Mouse (Mus musculus) forebrain, embryonic 11.5 days (tissue): ENCODE measurements around the gene Kif28. TPM values are rescaled to one million over a fixed set of nuclear protein-coding genes. Genes with fewer than 3 reads are reported as not detected.

ENCODE experiments used
- ATAC-seq: fragments of 200-750 bp; cut with Nextera tagmentation; replicated peaks from 2 replicates; pipeline ENCODE4 v1.8.0; 2017; ENCODE audit warnings: moderate TSS enrichment; ENCODE audit not compliant: low FRiP score
- DNase-seq: peaks from one replicate; pipeline ENCODE4 v3.0.0-alpha.2; 2017; ENCODE audit warnings: low spot score
- H3K27ac ChIP-seq: fragments of 300-500 bp; sonication (generic); 2 replicates; pipeline ENCODE4 v1.5.1; 2014; ENCODE audit warnings: low read depth, low read length
- H3K27me3 ChIP-seq: fragments of 300-500 bp; sonication (generic); 2 replicates; pipeline ENCODE4 v1.6.1; 2014; ENCODE audit warnings: mild to moderate bottlenecking, low read length, mixed read lengths; ENCODE audit not compliant: control insufficient read depth, insufficient read depth
- H3K36me3 ChIP-seq: fragments of 300-500 bp; sonication (generic); 2 replicates; pipeline ENCODE4 v1.6.1; 2014; ENCODE audit warnings: mild to moderate bottlenecking, low read length, moderate library complexity, mixed read lengths; ENCODE audit not compliant: control insufficient read depth, insufficient read depth
- H3K4me1 ChIP-seq: fragments of 300-500 bp; sonication (generic); replicated peaks from 2 replicates; pipeline ENCODE4 v1.6.1; 2014; ENCODE audit warnings: low read length, mixed read lengths; ENCODE audit not compliant: control insufficient read depth, insufficient read depth
- H3K4me2 ChIP-seq: fragments of 300-500 bp; sonication (generic); 2 replicates; pipeline ENCODE4 v1.6.1; 2014; ENCODE audit warnings: low read depth, mild to moderate bottlenecking, low read length, moderate library complexity, mixed read lengths; ENCODE audit not compliant: severe bottlenecking
- H3K4me3 ChIP-seq: fragments of 300-500 bp; sonication (generic); 2 replicates; pipeline ENCODE4 v1.5.1; 2014; ENCODE audit warnings: low read depth, low read length
- H3K9ac ChIP-seq: fragments of 300-500 bp; sonication (generic); 2 replicates; pipeline ENCODE4 v1.6.1; 2014; ENCODE audit warnings: low read length
- H3K9me3 ChIP-seq: fragments of 300-500 bp; sonication (generic); 2 replicates; pipeline ENCODE4 v1.6.1; 2016; ENCODE audit warnings: low read length, mixed read lengths; ENCODE audit not compliant: control insufficient read depth
- WGBS: fragments of 180-500 bp; shearing (Covaris S2); extraction: QIAGEN DNeasy Blood & Tissue Kit; methylation state at CpG from one replicate; pipeline ENCODE4 v1.1.7; 2014; 5-methylcytosine and 5-hydroxymethylcytosine counted together
- polyA plus RNA-seq: library from polyadenylated mRNA; unstranded; fragments of >200 nt; fragmentation: Nextera tagmentation; extraction: Ambion mirVana; gene quantifications from 2 replicates; pipeline ENCODE4 v1.2.1, GENCODE M21; 2014

Gene Kif28
- not detected in 2 replicates for polyA plus RNA-seq

DNA sequence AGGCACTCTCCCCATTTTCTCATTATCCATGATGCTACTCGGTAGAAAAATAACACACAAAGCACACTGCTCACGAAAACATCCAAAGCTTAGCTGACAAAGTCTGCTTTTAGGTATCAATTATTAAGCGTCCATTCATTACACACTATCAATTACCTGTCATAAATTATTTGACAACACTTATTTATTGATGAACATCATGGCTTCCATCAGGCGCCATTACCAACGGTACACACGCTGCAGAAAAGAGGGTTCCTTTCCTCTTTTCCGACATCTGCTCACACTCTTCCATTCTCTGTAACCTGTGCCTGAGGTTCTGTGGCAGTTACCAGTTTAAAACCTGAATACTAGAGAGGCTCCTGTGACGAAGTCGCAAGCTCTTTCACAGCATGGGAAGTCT lies at the start of gene Kif28:
Gene Kif28 (minus strand): TSS at position 101 of the 400 bp plus-strand sequence.
- no peak for ATAC-seq
- no peak for DNase-seq
- Histone ChIP-seq H3K9me3 (no peaks in the 10 kb centered on the region), H3K27ac (no peak within 1 kb of the TSS), H3K4me1 (no peaks in the 10 kb centered on the region), H3K4me3 (no peak within 1 kb of the TSS), H3K9ac (no peak within 1 kb of the TSS), H3K36me3 (peaks cover 6% of the 10 kb centered on the region; the same call in 1 of the 2 replicates), H3K27me3 (no peaks in the 10 kb centered on the region), H3K4me2 (no peak within 1 kb of the TSS)
- WGBS = 92% methylated on average over 9 of the region's 9 CpGs

DNA sequence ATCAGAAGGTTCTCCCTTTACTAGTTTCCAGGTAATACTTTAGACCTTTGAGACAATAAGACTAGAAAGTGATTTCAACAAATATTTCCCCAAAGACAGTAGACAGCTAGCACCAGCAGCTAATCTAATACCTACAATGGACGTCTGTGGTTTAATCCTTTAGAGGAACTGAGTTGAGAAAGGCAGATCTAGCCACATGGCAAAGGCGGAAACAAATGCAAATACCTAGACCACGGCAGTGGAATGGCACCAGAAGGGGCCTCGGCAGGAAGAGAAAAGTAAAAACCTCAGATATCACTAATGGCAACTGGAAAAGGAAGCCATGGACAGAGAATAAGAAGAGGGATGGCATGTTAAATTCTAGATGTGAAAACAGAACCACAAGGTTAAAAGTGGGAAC lies 42.2 kb upstream of the Kif28 start:
- Histone ChIP-seq H3K4me3 (no peak overlapping the region), H3K4me2 (no peak overlapping the region), H3K27me3 (no peaks in the 10 kb centered on the region), H3K4me1 (no peaks in the 10 kb centered on the region), H3K9ac (no peak overlapping the region), H3K27ac (no peak overlapping the region), H3K36me3 (peaks cover 7% of the 10 kb centered on the region; the same call in 1 of the 2 replicates), H3K9me3 (no peaks in the 10 kb centered on the region)
- WGBS = 87% methylated on average over 4 of the region's 4 CpGs
- ATAC-seq (no peak), DNase-seq (no peak)

GRCm38 (mm10) chr1:179785502-179785901 lies 40.4 kb upstream of the Kif28 start:
- DNase-seq = no peak
- no peaks in the 10 kb centered on the region for H3K4me1 ChIP-seq
- H3K4me3 ChIP-seq = no peak overlapping the region
- no peak overlapping the region for H3K9ac ChIP-seq
- 95% methylated on average over 5 of the region's 5 CpGs for WGBS
- H3K9me3 ChIP-seq = no peaks in the 10 kb centered on the region
- no peak for ATAC-seq
- H3K36me3 ChIP-seq = peaks cover 6% of the 10 kb centered on the region; the same call in 1 of the 2 replicates
- no peaks in the 10 kb centered on the region for H3K27me3 ChIP-seq
- no peak overlapping the region for H3K27ac ChIP-seq
- H3K4me2 ChIP-seq = no peak overlapping the region

DNA sequence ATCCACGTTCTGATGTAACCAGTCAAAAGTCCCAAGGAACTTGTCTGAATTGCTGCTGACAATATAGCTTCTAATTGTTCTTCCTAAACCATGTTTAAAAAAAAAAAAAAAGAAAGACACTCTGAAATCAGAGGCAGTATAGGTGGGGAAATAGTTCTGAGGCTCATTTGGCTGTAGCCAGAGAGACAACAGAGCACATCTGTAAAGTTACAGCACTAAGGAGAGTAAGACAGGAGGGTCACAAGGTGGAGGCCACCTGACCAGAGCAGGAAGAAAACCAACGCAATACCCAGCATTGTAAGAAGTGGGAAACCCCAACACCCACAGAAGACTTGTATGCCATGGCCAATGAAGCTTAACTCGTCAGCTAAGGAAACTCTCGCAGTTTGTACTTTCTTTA lies 39.0 kb upstream of the Kif28 start:
- peaks cover 6% of the 10 kb centered on the region; the same call in 1 of the 2 replicates for H3K36me3 ChIP-seq
- no peaks in the 10 kb centered on the region for H3K27me3 ChIP-seq
- H3K9me3 ChIP-seq = no peaks in the 10 kb centered on the region
- H3K4me1 ChIP-seq = no peaks in the 10 kb centered on the region
- H3K4me3 ChIP-seq = no peak overlapping the region
- H3K9ac ChIP-seq = no peak overlapping the region
- WGBS = 89% methylated on average over 4 of the region's 4 CpGs
- H3K4me2 ChIP-seq = no peak overlapping the region
- ATAC-seq (no peak), DNase-seq (no peak)
- no peak overlapping the region for H3K27ac ChIP-seq

GRCm38 (mm10) chr1:179776831-179777230 lies 31.8 kb upstream of the Kif28 start:
- ATAC-seq (no peak), DNase-seq (no peak)
- Histone ChIP-seq H3K36me3 (peaks cover 9% of the 10 kb centered on the region; the same call in 1 of the 2 replicates), H3K4me1 (no peaks in the 10 kb centered on the region), H3K4me3 (no peak overlapping the region), H3K9ac (no peak overlapping the region), H3K27me3 (no peaks in the 10 kb centered on the region), H3K4me2 (no peak overlapping the region), H3K9me3 (no peaks in the 10 kb centered on the region), H3K27ac (no peak overlapping the region)
- WGBS = 92% methylated on average over 8 of the region's 8 CpGs

DNA sequence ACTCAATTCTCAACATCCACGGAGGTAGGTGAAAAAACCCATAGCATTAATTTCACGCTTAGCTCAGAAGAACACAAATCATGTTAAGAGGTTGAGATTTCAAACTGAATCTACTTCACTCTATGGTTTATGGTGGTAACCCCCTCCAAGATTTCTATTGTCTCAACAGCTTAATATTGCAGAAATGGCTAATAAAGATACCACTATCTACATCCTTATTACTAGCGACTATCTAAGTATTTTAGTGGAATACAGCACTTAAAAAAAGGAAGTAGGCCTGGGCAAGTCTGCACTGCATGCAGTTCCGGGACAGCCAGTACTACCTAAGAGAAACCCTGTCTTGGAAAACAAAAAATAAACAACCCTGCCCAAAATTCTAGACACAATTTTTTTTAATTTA lies 15.5 kb upstream of the Kif28 start:
- H3K9ac ChIP-seq = no peak overlapping the region
- H3K9me3 ChIP-seq = no peaks in the 10 kb centered on the region
- H3K36me3 ChIP-seq = peaks cover 14% of the 10 kb centered on the region
- H3K4me1 ChIP-seq = no peaks in the 10 kb centered on the region
- ATAC-seq (no peak), DNase-seq (no peak)
- H3K27me3 ChIP-seq = no peaks in the 10 kb centered on the region
- H3K27ac ChIP-seq = no peak overlapping the region
- 94% methylated on average over 4 of the region's 4 CpGs for WGBS
- no peak overlapping the region for H3K4me2 ChIP-seq
- no peak overlapping the region for H3K4me3 ChIP-seq

DNA sequence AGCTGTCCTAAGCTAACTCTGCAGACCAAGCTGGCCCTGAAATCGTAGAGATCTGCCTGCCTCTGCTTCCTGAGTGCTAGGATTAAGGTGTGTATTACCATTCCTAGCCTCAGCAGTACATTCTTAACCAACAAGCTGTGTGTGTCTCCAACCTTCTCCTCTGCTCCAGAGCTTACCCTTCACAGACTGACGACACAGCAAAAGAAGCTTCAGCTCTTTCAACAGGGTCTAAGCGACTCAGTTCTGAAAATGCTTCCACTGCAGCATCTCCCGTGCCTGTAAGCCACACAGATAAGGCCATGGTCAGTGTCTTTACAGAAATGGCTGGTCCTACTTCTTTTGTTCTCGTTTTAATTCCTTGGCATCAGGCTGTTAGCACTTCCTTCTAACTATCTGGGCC lies 15.0 kb upstream of the Kif28 start:
- no peak overlapping the region for H3K9ac ChIP-seq
- no peak overlapping the region for H3K4me3 ChIP-seq
- 92% methylated on average over 5 of the region's 5 CpGs for WGBS
- no peaks in the 10 kb centered on the region for H3K9me3 ChIP-seq
- no peaks in the 10 kb centered on the region for H3K4me1 ChIP-seq
- H3K4me2 ChIP-seq = no peak overlapping the region
- DNase-seq (no peak), ATAC-seq (no peak)
- H3K27ac ChIP-seq = no peak overlapping the region
- peaks cover 12% of the 10 kb centered on the region for H3K36me3 ChIP-seq
- no peaks in the 10 kb centered on the region for H3K27me3 ChIP-seq

- H3K27me3 ChIP-seq = no peaks in the 10 kb centered on the region
- H3K4me1 ChIP-seq = no peaks in the 10 kb centered on the region
- H3K9me3 ChIP-seq = no peaks in the 10 kb centered on the region
- DNase-seq (no peak), ATAC-seq (no peak)
- H3K9ac ChIP-seq = no peak overlapping the region
- no peak overlapping the region for H3K4me2 ChIP-seq
- no peak overlapping the region for H3K4me3 ChIP-seq
- peaks cover 19% of the 10 kb centered on the region for H3K36me3 ChIP-seq
- H3K27ac ChIP-seq = no peak overlapping the region
Measured at GRCm38 (mm10) chr1:179756477-179756876, 11.4 kb upstream of the Kif28 start.

GRCm38 (mm10) chr1:179753006-179753405 lies 7.9 kb upstream of the Kif28 start:
- DNase-seq = no peak
- H3K27ac ChIP-seq = no peak overlapping the region
- no peak overlapping the region for H3K9ac ChIP-seq
- H3K9me3 ChIP-seq = no peaks in the 10 kb centered on the region
- 96% methylated on average over 8 of the region's 8 CpGs for WGBS
- no peak for ATAC-seq
- peaks cover 7% of the 10 kb centered on the region for H3K36me3 ChIP-seq
- no peaks in the 10 kb centered on the region for H3K4me1 ChIP-seq
- H3K4me3 ChIP-seq = no peak overlapping the region
- H3K27me3 ChIP-seq = no peaks in the 10 kb centered on the region
- no peak overlapping the region for H3K4me2 ChIP-seq
